Mouse (Mus musculus) left cerebral cortex, postnatal 36 days (tissue): ENCODE measurements around the gene Dab2ip. TPM values are rescaled to one million over a fixed set of nuclear protein-coding genes. Genes with fewer than 3 reads are reported as not detected.

Source experiments
- DNase-seq, 2 experiments: peaks; one replicate each; pipeline ENCODE4 v3.0.0; 2021 to 2022; ENCODE audit warnings: low spot score in 2 of 2, mixed read lengths in 1 of 2
- intact Hi-C: fragments of 180-260 bp; cut with DNase I; formaldehyde crosslinking; loops from one replicate; pipeline ENCODE4 v1.15.1; 2025
- total RNA-seq, 2 experiments: library from RNA; stranded (reverse); gene quantifications; 2 replicates each; pipeline ENCODE4 v1.2.3; 2021

The Dab2ip gene
- total RNA-seq, 2 experiments from 2014 or later, result 144 to 156 TPM

DNA sequence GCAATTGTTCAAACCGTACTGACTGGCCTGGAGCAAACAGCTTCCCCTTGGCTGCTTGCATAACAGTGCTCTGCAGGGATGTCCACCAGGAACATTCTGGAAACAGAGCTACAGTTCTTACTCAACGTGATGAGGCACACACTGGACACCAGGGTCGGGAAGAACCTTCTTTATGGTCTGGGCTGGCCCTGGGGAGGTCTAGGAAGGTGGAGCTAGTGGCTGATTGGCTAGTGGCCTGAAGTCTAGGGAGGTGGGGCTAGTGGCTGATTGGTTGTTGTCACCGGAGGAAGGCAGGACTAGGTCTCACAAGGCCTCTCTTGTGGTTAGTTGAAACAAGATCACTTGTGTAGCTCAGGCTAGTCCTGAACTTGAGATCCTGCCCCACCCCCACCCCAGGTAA, 77.5 kb downstream of the Dab2ip start:
- intact Hi-C loops, result no loop called here
- DNase-seq, result no peak

DNA sequence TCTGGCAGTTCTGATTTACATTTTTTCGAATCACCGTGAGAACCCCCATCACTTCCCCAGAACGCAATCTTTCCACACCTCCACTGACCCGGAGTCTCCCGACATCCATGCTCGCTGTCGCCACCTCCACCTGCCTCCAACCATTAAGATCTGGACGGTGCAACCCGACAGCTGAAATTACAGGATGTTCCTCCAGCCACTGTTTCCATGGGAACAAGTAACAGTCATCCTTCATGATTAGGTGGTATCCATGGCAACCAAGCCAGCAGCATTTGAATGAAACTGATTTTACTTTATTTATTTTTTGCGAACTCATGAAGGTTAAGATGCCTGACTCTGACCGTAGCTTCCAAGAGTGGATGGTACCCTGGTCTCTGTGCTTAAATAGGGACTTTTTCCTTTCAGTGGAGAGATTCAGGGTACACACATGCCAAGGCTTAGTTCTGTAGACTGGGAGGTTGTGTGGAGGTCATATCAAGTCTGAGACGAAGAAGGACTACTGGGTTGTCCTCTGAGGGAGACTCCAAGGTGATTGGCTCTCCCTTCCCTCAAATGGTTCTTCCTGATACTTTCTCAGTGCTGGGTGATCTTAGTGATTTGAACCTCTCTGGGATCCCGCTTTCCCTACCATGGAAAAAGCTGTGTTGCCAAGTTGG, 79.9 kb downstream of the Dab2ip start:
- DNase-seq, result no peak
- intact Hi-C loops, result no loop called here

DNA sequence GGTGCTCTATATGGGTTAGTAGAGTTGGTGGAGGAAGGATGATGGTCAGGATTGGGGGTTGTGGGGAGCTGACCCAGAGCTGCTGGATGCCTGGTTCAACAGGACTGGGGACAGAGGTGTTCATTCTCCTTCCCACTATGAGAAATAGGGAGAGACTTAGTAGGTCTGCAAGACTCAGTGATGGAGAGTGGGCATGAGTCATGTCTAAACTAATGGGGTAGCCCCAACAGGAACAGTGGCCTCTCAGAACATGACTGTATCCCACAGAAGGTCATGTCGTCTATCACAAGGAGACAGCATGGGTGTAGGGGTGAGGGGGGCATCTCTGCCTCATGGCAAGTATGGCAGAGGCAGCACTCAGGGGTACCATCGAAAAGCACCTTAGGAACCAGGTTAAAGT, 81.7 kb downstream of the Dab2ip start:
- no peak for DNase-seq
- intact Hi-C loops, result no loop called here

DNA sequence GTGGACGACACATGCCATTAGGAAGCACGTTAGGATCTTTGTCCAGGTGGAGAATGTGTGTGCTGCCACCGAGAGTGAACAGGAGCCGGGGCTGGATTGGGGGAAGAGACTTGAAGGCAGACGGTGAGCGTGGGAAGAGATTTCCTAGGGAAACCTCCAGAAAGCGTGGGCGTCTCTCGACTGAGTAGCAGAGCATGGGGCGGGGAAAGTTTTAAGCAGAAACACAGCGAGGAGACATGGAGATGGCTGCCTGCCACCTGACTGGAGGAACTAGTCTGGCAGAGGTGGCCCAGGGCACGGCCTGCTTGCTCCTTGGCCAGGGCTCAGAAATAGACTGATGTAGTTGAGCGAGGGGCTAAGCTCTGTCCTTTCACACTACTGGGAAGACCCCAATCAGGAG, 82.5 kb downstream of the Dab2ip start:
- intact Hi-C loops, result no loop called here
- peak; percentile 81 to 82 for DNase-seq

DNA sequence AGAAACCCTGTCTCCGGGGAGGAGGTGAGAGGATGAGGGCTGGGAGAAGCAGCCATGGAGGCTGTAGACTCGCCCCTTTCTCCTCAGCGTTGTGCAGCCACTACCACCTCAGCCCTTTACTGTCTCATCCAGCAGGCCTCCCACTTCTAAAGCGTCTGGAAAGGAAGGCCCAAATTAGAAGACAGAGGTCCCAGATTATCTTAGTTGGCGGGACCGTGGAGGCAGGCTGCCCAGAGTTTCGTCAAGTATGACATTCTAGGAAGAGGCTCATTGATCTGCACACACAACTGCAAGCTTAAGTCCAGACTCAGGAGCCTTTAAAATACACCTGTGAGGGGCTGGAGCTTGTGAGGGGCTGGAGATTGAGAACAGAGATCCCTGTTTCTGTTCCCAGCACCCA, 84.2 kb downstream of the Dab2ip start:
- intact Hi-C loops, result no loop called here
- no peak for DNase-seq

DNA sequence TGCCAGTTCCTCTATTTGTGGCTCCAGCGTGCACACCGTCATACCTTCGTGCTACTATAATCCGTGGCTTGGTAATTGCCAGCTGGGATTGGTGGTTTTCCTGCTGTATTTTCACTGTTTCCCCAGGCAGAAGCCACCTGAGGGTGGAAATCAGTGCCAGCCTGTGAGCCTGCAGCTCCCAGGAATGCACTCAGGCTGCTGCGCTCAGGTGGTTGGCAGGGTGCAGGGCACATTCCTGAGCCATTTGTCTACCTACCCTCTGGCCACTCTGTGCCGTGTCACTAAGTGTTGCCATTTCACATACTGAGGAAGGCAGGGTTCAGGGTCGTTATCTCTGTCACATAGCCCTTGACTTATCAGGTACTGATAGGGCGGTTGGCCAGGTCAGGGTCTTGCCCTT, 88.5 kb downstream of the Dab2ip start:
- no peak for DNase-seq
- intact Hi-C loops, result loop anchor here (5.0 kb wide), 1 partner anchor 104 kb away; no protein-coding TSS in a partner anchor

DNA sequence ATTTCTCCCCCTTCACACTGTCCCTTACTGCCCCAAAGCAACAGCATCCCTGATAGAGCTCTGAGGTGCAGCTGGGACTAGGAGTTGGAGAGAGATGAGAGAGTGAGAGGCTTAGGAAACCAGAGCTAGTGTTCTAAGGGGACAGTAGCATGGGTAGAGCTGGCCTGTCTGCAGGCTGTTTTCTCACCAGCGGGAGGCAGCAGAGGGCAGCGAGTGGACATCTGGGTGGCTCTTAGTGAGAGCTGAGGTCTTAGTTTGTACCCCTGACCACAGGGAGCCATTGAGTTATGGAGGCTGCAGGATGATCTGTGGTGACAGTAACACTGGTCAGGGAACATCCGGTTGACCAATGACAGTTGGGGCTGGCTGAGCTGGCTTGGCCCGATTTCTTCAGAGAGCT, 91.6 kb downstream of the Dab2ip start:
- intact Hi-C loops, result loop anchor here (2.0 to 5.0 kb wide), 2 partner anchors 107 to 257 kb away; no protein-coding TSS in a partner anchor
- peak; percentile 71 to 83 for DNase-seq

DNA sequence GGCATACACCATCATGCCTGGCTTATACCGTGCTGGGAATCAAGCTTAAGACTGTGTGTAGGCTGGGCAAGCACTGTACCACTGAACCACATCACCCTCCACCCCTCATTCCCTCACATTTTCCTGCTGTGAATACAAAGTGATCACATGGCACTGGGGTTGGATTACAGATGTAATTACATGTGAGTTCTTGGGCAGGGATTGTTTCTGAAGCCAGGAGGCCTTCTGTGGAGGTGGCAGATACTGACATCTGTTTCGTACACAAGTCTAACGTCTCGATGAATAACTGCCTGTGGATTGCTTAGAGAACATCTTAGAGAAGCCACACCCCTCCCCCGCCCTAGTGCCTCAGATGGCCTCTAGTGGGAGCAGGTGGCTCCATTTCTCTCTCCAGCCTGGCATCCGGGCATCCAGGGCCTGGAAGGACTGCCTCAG, 93.2 kb downstream of the Dab2ip start:
- DNase-seq, result peak in 1 of 2 experiments; percentile 34
- intact Hi-C loops, result no loop called here

DNA sequence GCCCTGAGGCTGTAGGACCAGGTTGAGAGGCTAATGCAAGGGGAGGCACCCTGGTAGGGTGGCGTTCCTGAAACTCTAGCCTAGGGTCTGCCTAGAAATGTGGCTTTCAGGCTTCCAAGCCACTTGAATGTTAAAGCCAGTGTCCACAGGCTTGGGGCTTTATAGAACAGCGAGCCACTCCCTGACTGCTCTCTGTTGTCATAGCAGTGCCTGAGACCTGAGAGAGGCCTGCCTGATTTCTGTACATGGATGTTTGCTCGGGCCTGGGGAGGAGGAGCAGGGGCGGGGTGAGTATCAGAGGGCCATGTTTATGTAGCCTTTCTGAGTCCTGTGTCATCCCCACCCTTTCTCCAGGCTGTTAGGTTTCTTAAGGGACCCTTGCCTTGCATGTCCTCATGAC, 94.9 kb downstream of the Dab2ip start:
- intact Hi-C loops, result no loop called here
- DNase-seq, result no peak

DNA sequence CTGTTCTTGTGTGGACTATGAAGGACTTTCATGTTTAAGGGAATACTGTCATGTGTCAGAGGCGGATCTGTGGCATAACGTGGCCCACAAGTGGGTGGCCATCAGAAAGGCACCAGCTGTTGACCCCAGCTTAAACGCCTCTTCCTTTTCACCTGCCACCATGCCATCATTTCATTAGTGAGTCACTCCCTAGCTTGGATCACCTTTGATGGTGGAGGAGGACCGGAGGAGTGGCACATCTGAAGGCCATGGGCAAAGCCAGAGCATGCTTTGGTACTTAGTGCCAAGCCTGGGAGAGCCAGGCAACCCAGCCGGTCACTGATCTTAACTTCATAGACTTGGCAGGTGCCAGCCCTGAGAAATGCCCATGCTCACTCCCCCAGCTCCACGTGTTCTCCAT, 96.7 kb downstream of the Dab2ip start:
- intact Hi-C loops, result no loop called here
- DNase-seq, result no peak

DNA sequence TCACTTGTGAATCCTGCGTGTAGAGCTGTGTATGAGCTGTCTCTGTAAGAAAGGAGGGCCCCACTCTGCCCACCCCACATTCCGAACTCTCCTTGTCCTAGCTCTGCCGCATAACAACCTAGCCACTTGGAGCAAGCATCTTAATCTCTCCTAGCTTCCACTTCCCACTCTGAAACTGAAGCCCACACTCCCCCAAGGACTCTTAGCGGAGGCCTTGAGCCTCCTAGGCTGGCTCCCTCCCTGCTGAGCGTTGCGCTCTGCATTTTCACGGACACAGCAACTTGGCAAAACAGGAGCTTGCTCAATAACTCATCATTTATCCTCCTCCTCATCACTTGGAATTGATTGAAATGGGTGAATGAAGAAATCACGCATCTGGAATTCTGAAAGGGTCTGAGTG, 97.9 kb downstream of the Dab2ip start:
- intact Hi-C loops, result no loop called here
- DNase-seq, result no peak

DNA sequence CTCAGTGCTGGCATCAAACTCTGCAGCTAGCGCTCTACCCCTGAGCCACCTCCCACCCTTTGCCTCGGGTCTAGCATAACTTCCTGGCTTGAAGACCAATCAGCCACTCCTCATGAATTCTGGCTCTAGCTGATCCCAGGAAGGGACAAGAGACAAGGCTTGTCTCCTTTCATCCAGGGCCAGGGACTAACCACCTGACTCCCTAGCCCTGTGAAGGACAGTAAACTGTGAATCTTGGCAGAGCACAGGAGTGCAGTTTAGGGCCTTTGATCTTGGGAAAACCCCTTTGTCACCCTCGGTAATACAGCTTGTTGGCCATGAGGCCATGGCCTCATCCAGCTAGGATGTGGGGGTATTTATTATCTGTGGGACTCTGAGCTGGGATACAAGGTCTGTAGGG, 100.2 kb downstream of the Dab2ip start:
- no peak for DNase-seq
- intact Hi-C loops, result no loop called here

DNA sequence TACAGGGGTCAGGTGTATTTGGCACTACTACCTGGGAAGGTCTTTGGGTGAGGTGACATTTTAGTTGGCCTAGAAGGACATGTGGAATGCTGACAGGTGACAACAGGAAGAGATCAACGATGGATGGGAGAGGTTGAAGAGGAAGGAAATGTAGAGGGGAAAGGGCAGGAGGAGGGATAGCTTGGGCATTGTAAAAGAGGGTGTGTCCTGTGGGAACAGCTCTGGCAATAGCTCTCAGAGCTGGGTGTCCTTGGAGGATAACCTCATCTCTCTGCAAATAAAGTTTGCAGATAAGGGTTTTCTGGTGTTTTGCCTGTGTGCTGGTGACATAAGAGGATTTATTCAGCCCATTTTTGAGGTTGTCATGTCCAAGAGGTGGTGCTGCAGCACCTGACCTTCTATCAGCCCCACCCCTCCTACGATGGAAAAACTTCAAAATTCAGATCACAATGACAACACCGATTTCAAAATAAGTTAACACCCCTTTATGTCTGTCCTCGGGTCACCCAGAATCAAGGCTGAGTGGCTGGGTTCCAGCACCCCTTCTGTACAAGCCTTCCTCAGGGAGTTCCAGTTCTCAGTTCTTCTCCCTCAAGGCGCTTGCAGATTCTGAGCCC, 101.6 kb downstream of the Dab2ip start:
- DNase-seq, result no peak
- intact Hi-C loops, result loop anchor here (5.0 kb wide), 2 partner anchors 58 to 73 kb away; no protein-coding TSS in a partner anchor

DNA sequence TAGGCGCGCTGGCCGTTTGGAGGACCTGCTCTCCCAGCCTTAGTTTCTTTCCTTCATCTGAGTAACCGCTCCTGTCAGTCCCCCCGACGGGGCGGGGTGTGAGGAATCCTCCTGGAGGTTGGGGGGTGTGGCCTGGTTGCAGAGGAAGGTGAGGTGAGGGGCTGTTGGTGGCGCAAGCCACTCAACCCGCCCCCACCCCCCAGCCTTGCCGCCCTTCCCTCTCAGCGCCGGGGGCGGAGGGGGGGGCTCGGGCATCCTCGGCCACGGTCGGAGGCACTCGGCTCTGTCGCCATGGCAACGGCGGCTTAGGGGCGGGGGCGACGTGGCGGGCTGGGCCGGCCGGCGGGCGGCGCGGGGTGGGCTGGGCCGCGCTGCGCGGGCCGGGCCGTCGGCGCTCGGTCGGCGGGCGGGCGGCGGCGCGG, 102.9 kb downstream of the Dab2ip start:
- intact Hi-C loops, result loop anchor here (5.0 kb wide), 2 partner anchors 56 to 71 kb away; no protein-coding TSS in a partner anchor
- peak; percentile 77 to 81 for DNase-seq

DNA sequence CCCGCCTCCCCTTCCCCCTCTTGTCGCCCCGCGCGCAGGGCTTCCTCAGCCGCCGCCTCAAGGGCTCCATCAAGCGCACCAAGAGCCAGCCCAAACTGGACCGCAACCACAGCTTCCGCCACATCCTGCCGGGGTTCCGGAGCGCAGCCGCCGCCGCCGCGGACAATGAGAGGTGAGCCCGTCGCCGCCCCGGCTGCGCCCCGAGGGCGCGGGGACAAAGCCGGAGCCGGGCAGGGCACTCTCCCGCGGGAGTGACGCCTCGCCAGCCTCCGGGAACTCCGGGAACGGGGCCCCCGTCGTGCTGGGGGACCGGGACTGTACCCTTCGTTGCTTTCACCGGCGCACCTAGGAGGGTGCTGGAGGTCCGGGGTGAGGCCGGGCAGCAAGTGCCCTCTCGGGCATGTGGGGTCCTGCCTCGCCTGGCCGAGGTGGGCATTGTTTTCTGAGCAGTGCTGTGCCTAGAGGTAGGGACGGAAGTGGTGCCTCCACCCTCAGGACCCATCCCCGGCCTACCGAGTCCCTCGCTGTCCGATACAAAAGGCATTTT, 103.5 kb downstream of the Dab2ip start:
- peak; percentile 53 to 56 for DNase-seq
- intact Hi-C loops, result loop anchor here (5.0 kb wide), 2 partner anchors 56 to 71 kb away; no protein-coding TSS in a partner anchor

DNA sequence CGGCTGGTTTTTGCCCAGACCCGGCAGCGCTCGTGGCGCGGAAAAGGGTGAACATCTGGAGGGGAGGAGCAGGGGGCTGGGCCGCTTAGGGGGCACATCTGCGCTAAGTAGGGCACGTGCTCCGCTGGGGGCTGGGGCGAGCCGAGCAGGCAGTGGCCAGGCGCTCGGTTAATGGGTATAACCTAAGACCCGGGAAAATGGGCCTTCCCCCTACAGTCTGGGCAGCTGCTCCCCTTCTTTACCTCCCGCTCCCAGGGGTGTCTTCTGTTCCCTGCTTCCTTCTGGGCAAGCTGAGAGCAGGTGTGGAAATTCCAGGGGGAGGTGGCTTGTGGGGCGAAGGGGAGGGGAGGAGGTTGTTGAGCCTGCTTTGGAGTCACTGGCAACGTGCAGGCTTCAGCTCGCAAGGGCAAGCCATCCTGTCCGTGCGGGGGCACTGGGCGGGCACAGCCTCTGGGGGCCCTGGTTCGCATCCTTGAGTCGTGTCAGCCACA, 104.0 kb downstream of the Dab2ip start:
- peak; percentile 39 to 57 for DNase-seq
- intact Hi-C loops, result loop anchor here (5.0 kb wide), 2 partner anchors 55 to 70 kb away; no protein-coding TSS in a partner anchor

DNA sequence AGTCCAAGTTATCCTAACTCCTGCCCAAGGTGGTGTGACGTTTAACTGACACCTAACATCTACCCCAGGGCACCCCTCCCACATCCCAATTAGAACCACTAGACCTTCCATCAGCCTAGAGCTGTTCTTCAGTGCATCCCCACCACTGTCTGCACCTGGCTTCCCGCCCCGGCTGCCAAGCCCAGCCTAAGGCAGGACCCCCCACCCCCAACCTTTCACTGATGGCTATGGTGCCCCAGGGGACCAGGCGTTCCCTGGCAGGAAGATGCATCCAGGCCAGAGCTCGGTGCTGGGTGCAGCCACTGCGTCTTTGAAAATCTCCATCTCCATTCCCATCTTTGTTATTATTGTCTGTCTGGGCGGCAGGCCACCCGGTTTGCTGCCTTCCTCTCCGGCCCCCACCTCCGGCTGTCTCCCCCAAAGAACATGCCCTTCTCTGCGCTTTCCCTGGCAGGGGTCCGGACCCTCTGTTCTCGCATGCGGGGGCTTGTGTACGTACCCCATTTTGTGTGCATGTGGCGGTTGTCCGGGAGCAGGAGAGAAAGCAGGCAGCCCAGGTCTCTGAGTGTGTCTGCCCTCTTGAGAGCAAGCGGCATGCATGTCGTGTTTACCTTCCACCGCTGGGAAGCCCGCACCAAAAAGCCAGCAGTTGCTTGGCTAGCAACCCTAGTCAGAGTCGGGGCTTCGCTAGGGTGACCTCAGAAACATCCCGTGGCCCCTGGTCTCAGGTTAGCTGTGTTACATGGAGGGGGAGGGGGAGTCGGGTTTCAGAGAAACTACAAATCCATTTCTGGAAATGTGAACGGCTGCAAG, 104.9 kb downstream of the Dab2ip start:
- DNase-seq, result peak in 1 of 2 experiments; percentile 35
- intact Hi-C loops, result loop anchor here (5.0 kb wide), 2 partner anchors 54 to 69 kb away; no protein-coding TSS in a partner anchor

DNA sequence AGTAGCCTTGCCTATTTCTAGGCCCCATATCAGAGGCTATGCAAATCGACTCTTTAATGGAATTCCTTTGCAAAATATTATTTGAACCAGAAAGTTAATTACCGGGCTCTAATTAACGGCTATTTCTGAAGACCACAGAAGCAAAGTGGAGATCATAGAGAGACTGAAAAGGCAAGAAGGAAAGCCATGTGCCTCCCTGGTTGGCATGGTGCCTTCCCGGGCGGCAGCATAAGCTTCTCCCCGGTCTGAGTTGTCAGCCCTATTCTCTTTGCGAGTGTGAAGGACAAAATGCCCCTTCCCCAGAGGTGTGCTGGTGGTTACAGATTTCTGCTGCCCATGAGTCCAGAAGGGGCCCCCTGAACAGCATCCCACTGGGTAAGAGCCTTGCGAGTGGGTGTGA, 109.7 kb downstream of the Dab2ip start:
- intact Hi-C loops, result no loop called here
- DNase-seq, result no peak

DNA sequence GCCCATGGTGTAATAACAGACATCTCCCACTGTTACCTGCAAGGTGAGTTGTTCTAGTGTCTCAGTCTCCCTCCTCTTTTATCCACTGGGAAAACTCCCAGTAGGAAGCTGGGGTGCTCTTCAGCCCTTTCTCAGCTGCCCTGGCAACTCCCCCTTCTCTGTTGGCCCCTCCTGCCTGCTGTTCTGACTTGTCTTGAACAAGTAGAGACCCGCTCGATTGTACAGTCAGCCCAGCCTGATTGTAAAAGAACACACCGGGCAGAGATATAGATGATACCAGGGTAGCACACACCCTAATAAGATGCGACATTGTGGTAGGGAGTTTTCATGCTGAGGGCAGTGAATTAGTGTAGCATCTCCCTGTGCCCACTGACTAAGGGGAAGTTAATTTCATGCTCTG, 111.2 kb downstream of the Dab2ip start:
- intact Hi-C loops, result no loop called here
- DNase-seq, result no peak

DNA sequence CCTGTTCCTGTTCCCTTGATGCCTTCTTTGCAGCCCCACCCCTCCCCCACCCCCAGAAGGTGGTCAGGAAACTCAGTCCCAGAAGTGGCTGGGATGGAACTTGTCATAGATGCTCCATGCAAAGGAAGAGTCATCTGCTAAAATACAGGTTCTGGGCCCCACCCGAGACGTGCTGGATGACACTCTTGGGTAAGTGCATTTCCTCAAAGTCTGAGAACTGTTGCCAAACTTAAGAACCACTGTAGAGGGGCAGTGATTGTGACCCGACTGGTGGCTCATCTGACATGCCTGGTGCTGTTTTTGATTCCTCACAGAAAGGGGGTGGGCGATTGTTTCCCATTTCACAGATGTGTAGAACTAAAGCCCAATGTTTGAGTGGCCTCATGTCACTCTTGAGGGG, 111.7 kb downstream of the Dab2ip start:
- intact Hi-C loops, result no loop called here
- no peak for DNase-seq
